Mouse (Mus musculus) liver, embryonic 11.5 days (tissue): ENCODE measurements at regions not wholly inside any gene's neighbourhood (a gene's known extent, or its start where the extent isn't known, plus 50 kb on each side); places are given as distances from the start of the nearest gene placed in this dataset.

Source experiments
- ATAC-seq: fragments of 200-750 bp; cut with Nextera tagmentation; replicated peaks from 2 replicates; pipeline ENCODE4 v1.8.0; 2017; ENCODE audit warnings: moderate number of reproducible peaks, mild to moderate bottlenecking, moderate TSS enrichment, moderate library complexity; ENCODE audit not compliant: low FRiP score
- DNase-seq: peaks from one replicate; pipeline ENCODE4 v3.0.0-alpha.2; 2017; ENCODE audit warnings: low spot score
- H3K27ac ChIP-seq: fragments of 300-500 bp; sonication (generic); 2 replicates; pipeline ENCODE4 v1.5.1; 2014; ENCODE audit warnings: mild to moderate bottlenecking, low read depth, low read length, control low read depth
- H3K27me3 ChIP-seq: fragments of 300-500 bp; sonication (generic); replicated peaks from 2 replicates; pipeline ENCODE4 v1.6.1; 2014; ENCODE audit warnings: low read length, mixed read lengths; ENCODE audit not compliant: control insufficient read depth, insufficient read depth
- H3K36me3 ChIP-seq: fragments of 300-500 bp; sonication (generic); 2 replicates; pipeline ENCODE4 v1.6.1; 2014; ENCODE audit warnings: mild to moderate bottlenecking, low read length, moderate library complexity, mixed read lengths; ENCODE audit not compliant: control insufficient read depth, insufficient read depth
- H3K4me1 ChIP-seq: fragments of 300-500 bp; sonication (generic); replicated peaks from 2 replicates; pipeline ENCODE4 v1.6.1; 2014; ENCODE audit warnings: low read length, mixed read lengths; ENCODE audit not compliant: control insufficient read depth, insufficient read depth
- H3K4me2 ChIP-seq: fragments of 300-500 bp; sonication (generic); 2 replicates; pipeline ENCODE4 v1.6.1; 2014; ENCODE audit warnings: mild to moderate bottlenecking, control low read depth, moderate library complexity
- H3K4me3 ChIP-seq: fragments of 300-500 bp; sonication (generic); 2 replicates; pipeline ENCODE4 v1.5.1; 2014; ENCODE audit warnings: low read depth, low read length, control low read depth
- H3K9ac ChIP-seq: fragments of 300-500 bp; sonication (generic); 2 replicates; pipeline ENCODE4 v1.6.1; 2014; ENCODE audit warnings: low read depth, low read length, control low read depth
- H3K9me3 ChIP-seq: fragments of 300-500 bp; sonication (generic); 2 replicates; pipeline ENCODE4 v1.6.1; 2016; ENCODE audit warnings: low read length, inconsistent platforms, mixed read lengths; ENCODE audit not compliant: control insufficient read depth
- whole genome bisulfite sequencing: fragments of 180-500 bp; shearing (Covaris S2); extraction: QIAGEN DNeasy Blood & Tissue Kit; methylation state at CpG from one replicate; pipeline ENCODE4 v1.1.7; 2014; 5-methylcytosine and 5-hydroxymethylcytosine counted together

DNA sequence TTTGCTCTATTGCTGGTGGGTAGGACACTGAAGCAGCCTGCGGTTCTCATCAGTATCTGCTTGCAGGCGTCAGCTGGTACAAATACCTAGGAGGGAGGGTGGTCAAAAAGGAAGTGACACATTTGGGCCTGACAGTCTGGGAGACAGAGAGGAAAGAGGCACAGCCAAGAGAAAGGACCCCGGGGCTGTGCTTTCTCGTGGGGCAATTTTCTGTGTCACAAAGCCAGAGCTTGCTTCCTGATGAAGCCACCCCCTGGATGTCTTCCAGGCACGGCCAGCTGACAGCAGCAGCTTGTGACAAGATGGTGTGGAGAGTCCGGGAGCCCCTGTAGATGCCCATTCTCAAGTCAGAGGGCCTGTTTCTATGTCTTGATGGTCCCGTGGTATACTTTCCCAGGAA lies 1181.8 kb upstream of the A1bg start:
- H3K4me2 ChIP-seq: peak overlapping the region; percentile 11; the same call in 1 of the 2 replicates
- ATAC-seq (no peak), DNase-seq (no peak)
- peak overlapping the region; percentile 60; the same call in 1 of the 2 replicates for H3K27ac ChIP-seq
- 48% methylated on average over 7 of the region's 7 CpGs for WGBS
- peak overlapping the region; percentile 11; the same call in 1 of the 2 replicates for H3K9ac ChIP-seq
- no peak overlapping the region for H3K4me3 ChIP-seq
- no peaks in the 10 kb centered on the region for H3K36me3 ChIP-seq
- H3K9me3 ChIP-seq: no peaks in the 10 kb centered on the region
- H3K27me3 ChIP-seq: no peaks in the 10 kb centered on the region
- peaks cover 35% of the 10 kb centered on the region for H3K4me1 ChIP-seq

- no peak for DNase-seq
- Histone ChIP-seq H3K4me2 (peak overlapping the region; percentile 74), H3K4me1 (peaks cover 28% of the 10 kb centered on the region), H3K9me3 (no peaks in the 10 kb centered on the region), H3K27ac (peak overlapping the region; percentile 82), H3K9ac (no peak overlapping the region), H3K4me3 (no peak overlapping the region), H3K36me3 (no peaks in the 10 kb centered on the region), H3K27me3 (no peaks in the 10 kb centered on the region)
- ATAC-seq: peak; percentile 70
- 58% methylated on average over 6 of the region's 6 CpGs for WGBS
These were observed 1176.9 kb upstream of the A1bg start for GRCm38 (mm10) chr15:62099683-62100082.

- Histone ChIP-seq H3K27me3 (no peaks in the 10 kb centered on the region), H3K27ac (peak overlapping the region; percentile 82), H3K4me1 (peaks cover 21% of the 10 kb centered on the region), H3K9ac (peak overlapping the region; percentile 56), H3K36me3 (no peaks in the 10 kb centered on the region), H3K9me3 (no peaks in the 10 kb centered on the region), H3K4me2 (peak overlapping the region; percentile 74), H3K4me3 (peak overlapping the region; percentile 26)
- DNase-seq (peak; percentile 53), ATAC-seq (peak; percentile 86)
- 21% methylated on average over 16 of the region's 16 CpGs for WGBS
These were observed 1176.2 kb upstream of the A1bg start for GRCm38 (mm10) chr15:62098791-62099660.

DNA sequence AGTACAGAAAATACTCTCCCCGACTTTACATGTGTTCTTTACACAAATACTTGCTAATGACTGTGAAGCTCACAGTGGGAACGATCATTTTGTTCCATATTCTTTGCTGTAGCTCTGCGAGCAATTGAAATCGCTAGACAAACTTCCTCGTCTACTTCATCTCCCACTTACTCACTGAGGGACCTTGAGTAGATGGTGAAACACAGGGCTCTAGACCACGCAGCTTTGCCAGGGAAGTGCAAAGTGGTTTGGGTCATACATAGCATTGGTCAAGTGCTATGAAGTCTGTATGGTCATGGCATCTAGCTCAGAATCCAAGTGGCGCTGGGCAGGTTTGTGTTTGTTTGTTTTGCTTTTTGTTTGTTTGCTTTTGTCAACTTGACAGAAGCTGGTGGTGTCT lies 1174.0 kb upstream of the A1bg start:
- Histone ChIP-seq H3K9ac (no peak overlapping the region), H3K4me2 (no peak overlapping the region), H3K4me1 (peaks cover 33% of the 10 kb centered on the region), H3K27me3 (no peaks in the 10 kb centered on the region), H3K9me3 (no peaks in the 10 kb centered on the region), H3K36me3 (no peaks in the 10 kb centered on the region), H3K4me3 (no peak overlapping the region), H3K27ac (no peak overlapping the region)
- no peak for DNase-seq
- 76% methylated on average over 7 of the region's 7 CpGs for WGBS
- no peak for ATAC-seq

DNA sequence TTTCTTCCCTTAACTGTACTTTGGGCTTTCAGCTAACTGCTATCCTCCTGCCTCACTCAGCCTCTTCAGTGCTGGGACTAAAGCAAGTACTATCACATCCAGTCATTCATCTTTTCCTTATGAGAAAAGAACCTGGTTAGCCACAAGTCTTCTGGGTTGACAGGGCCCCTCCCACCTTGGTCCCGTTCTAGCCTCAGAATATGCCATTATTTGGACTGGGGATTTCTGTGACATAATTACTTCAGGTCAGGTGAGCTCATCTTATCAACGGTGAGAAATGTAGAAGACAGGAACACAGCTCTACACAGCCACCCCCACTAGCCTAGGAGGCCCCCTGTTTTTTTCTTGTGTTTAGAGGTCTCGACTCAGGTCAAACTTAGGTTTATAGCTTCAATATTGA lies 1172.4 kb upstream of the A1bg start:
- DNase-seq: no peak
- no peak overlapping the region for H3K27ac ChIP-seq
- 81% methylated on average over 3 of the region's 3 CpGs for WGBS

DNA sequence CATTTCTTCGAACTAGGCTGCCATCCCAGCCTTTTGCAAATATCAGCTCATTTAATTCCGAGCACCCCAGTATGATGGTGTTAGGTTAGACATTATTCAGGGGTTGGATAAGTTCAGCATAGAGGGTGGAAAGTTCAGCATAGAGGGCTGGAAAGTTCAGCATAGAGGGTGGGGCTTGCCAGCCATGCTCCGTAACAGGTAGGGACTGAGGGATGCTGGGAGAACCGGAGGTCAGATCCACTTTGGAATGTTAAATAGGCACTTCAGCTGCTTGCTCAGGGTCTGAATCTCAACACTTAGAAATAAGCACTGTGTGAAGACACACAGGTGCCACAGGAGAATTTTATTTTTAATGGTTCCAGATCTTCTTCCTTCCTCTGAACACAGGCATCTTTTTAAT lies 1170.9 kb upstream of the A1bg start:
- 82% methylated on average over 4 of the region's 4 CpGs for WGBS
- Histone ChIP-seq H3K4me1 (peaks cover 26% of the 10 kb centered on the region), H3K4me3 (no peak overlapping the region), H3K4me2 (no peak overlapping the region), H3K9ac (no peak overlapping the region), H3K36me3 (no peaks in the 10 kb centered on the region), H3K27ac (no peak overlapping the region), H3K9me3 (no peaks in the 10 kb centered on the region), H3K27me3 (no peaks in the 10 kb centered on the region)
- DNase-seq (no peak), ATAC-seq (no peak)

More for the DNA sequence above, 1172.4 kb upstream of the A1bg start:
- H3K9ac ChIP-seq: no peak overlapping the region
- peaks cover 39% of the 10 kb centered on the region for H3K4me1 ChIP-seq
- H3K36me3 ChIP-seq: no peaks in the 10 kb centered on the region
- H3K27me3 ChIP-seq: no peaks in the 10 kb centered on the region
- no peaks in the 10 kb centered on the region for H3K9me3 ChIP-seq
- no peak for ATAC-seq
- no peak overlapping the region for H3K4me2 ChIP-seq
- no peak overlapping the region for H3K4me3 ChIP-seq

DNA sequence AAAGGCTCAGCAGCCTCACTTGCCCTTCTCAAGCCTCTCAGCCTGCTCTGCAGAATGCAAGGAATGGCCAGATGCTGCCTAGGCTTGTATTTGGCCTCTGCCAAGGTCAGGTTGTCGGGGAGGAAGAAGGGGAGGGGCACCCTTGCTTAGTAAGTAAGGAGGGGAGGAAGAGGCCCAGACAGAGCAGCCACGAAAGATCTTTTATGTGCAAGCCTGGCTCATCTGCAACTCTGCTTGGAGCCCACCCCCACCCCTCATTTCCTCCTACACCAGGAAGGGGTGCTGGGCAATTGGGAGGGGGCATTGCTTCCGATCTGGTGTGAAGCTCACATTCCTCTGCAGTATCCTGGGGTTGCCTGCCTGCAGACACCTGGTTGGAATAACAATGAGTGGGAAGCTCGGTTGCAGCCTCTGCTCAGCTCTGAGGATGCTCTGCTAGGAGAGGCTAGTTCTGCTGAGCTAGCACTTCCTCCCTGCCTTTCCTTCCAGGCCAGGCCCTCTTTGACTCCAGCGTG lies 1169.9 kb upstream of the A1bg start:
- no peaks in the 10 kb centered on the region for H3K9me3 ChIP-seq
- no peak overlapping the region for H3K4me2 ChIP-seq
- no peak for DNase-seq
- ATAC-seq: 0 out of 2 replicates have a peak, but pooled peaks have one; percentile 24
- H3K4me3 ChIP-seq: no peak overlapping the region
- peaks cover 21% of the 10 kb centered on the region for H3K4me1 ChIP-seq
- no peak overlapping the region for H3K27ac ChIP-seq
- H3K9ac ChIP-seq: no peak overlapping the region
- H3K27me3 ChIP-seq: no peaks in the 10 kb centered on the region
- WGBS: 21% methylated on average over 5 of the region's 5 CpGs
- no peaks in the 10 kb centered on the region for H3K36me3 ChIP-seq

DNA sequence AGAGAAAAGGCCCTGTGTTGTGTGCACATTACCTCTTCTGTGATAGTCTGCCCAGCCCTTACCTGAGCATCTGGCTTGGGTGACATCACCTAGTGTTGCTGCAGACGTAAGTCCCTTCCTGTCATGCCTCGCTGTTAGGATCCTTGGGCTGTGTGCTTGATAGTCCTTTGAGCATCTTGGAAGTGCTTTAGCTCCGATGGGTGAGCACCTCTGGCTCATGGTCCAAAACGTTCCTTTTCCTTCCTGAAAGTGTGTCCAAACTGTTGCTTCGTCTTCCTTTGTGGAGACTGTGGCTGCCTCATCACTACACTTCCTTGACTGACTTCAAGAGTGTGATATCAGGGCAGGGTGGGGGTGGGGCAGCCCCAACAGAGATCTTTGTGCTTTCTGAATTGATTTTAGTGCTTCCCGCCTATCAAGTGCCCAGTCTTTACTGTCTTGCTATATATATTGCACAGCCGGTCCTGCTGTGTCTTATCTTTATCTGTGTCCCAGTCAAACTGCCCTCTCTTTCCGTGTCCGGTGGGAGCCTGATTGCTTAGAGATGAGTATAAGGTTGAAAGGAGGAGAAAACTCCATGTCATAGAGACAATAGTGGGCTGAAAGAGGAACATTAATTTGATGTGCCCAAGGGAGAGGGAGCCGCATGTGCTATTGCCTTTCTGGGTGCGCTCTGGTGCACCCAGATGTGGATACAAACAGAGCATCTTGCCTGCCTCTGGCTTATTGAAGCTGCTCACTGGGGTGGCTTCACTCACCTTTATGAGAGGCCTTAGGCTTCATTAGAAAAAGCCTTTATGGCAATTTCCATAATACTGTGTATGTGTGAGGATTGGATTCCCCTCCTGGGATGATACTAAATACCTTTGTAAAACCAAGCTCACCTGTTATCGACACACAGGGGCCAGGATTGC lies 1169.2 kb upstream of the A1bg start:
- ATAC-seq (0 out of 2 replicates have a peak, but pooled peaks have one; percentile 16), DNase-seq (no peak)
- Histone ChIP-seq H3K4me3 (no peak overlapping the region), H3K4me1 (peaks cover 21% of the 10 kb centered on the region), H3K4me2 (no peak overlapping the region), H3K9ac (no peak overlapping the region), H3K9me3 (no peaks in the 10 kb centered on the region), H3K36me3 (no peaks in the 10 kb centered on the region), H3K27ac (0 out of 2 replicates have a peak overlapping the region, but pooled peaks have one; percentile 8), H3K27me3 (no peaks in the 10 kb centered on the region)
- 42% methylated on average over 12 of the region's 12 CpGs for WGBS
